Mouse (Mus musculus) fat pad, adult 2 months (tissue): ENCODE results near the gene Ufsp2.

Source experiments
- DNase-seq: peaks from one replicate; pipeline ENCODE4 v3.0.0-alpha.2; 2011; ENCODE audit warnings: low read depth, low spot score; ENCODE audit errors: extremely low read depth

Ufsp2 gene

GRCm38 (mm10) chr8:46010746-46011680 is 35.7 kb downstream of the Ufsp2 start:
- DNase-seq, result no peak

GRCm38 (mm10) chr8:46022203-46022602 is 46.9 kb downstream of the Ufsp2 start:
- no peak for DNase-seq

- no peak for DNase-seq
Measured at GRCm38 (mm10) chr8:46022758-46023157, 47.4 kb downstream of the Ufsp2 start.

GRCm38 (mm10) chr8:46024392-46024791 is 49.1 kb downstream of the Ufsp2 start:
- no peak for DNase-seq

GRCm38 (mm10) chr8:46036217-46036616 is 60.9 kb downstream of the Ufsp2 start:
- no peak for DNase-seq

GRCm38 (mm10) chr8:46039666-46040065 is 64.3 kb downstream of the Ufsp2 start:
- DNase-seq, result no peak

GRCm38 (mm10) chr8:46040260-46040659 is 64.9 kb downstream of the Ufsp2 start:
- no peak for DNase-seq
